Mouse (Mus musculus): Measurements from ENCODE around the gene Col9a2.

- TF ChIP-seq CTCF (conservative IDR thresholded peaks at IDR 0.05; ENCODE audit: low read length) (no peak), POU5F1 (IDR thresholded peaks at IDR 0.05; ENCODE audit: borderline replicate concordance, low read length) (no peak)
Observed at GRCm38 (mm10) chr4:121103304-121103703, 64.1 kb downstream of the Col9a2 start.

Measured in E14TG2a.4 (cell line).